Mouse (Mus musculus) kidney, adult 2 months (tissue): ENCODE measurements around the gene Cbfa2t3.

Source experiments
- CTCF ChIP-seq: fragments of 200-500 bp; conservative IDR thresholded peaks from 2 replicates; pipeline ENCODE4 v1.5.1; 2011; ENCODE audit warnings: low read depth, mild to moderate bottlenecking, control low read depth, low read length, moderate library complexity, mixed read lengths; ENCODE audit not compliant: insufficient read depth, insufficient read length
- POLR2A ChIP-seq: fragments of 200-500 bp; IDR thresholded peaks from one replicate; pipeline ENCODE4 v1.6.1; 2011; ENCODE audit warnings: low read depth, low read length, control low read depth

DNA sequence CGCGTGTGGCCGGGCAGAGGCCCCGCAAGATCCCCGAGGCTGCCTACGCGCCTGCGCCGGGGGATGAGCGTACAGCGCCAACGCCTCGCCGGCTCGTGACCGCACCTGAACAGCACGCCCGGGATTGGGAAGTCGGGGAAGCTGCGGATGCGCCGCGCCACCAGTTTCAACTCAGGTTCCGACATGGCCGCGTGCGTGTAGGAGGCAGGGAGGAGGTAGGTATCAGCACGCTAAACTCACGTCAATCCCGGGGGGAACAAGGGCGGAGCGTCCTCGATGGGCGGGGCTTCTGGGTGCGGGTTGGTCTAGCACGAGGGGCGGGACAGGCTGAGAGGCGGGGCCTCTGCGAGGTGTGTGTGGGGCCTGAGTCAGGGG is 122.3 kb downstream of the Cbfa2t3 start, which contains the start of gene Aprt:
- TF ChIP-seq CTCF, result no peak
- TF ChIP-seq POLR2A, result peak; percentile 71
